Mouse (Mus musculus) ES-E14 (cell line): Measurements from ENCODE around the gene Gm867. TPM values are rescaled to one million over a fixed set of nuclear protein-coding genes. Genes with fewer than 3 reads are reported as not detected.

ENCODE experiments used
- DNase-seq: peaks from one replicate; pipeline ENCODE4 v3.0.0-alpha.2; 2013; ENCODE audit warnings: low read depth, low spot score
- H3K27ac ChIP-seq: 2 replicates; pipeline ENCODE4 v1.5.1; 2012; ENCODE audit warnings: low read depth, mild to moderate bottlenecking, low read length, moderate library complexity, mixed read lengths; ENCODE audit not compliant: poor library complexity, insufficient read depth, severe bottlenecking
- H3K36me3 ChIP-seq: 2 replicates; pipeline ENCODE4 v1.6.1; 2012; ENCODE audit warnings: mild to moderate bottlenecking, low read length, moderate library complexity, mixed read lengths; ENCODE audit not compliant: control insufficient read depth, poor library complexity, insufficient read depth, severe bottlenecking
- H3K4me1 ChIP-seq, 2 experiments: fragments of 150-350 bp in 1 of 2; sonication (generic) in 1 of 2; 2 replicates each; pipeline ENCODE4 v1.6.1; 2012; ENCODE audit warnings: low read length in 2 of 2, mild to moderate bottlenecking in 1 of 2, mixed read lengths in 1 of 2; ENCODE audit not compliant: control insufficient read depth in 2 of 2, insufficient read depth in 2 of 2, poor library complexity in 1 of 2
- H3K4me3 ChIP-seq, 2 experiments: fragments of 150-350 bp in 1 of 2; sonication (generic) in 1 of 2; 2 replicates each; pipeline ENCODE4 v1.5.1; 2012; ENCODE audit warnings: low read length in 2 of 2, low read depth in 1 of 2, mild to moderate bottlenecking in 1 of 2, mixed read lengths in 1 of 2; ENCODE audit not compliant: insufficient read depth in 1 of 2, poor library complexity in 1 of 2, severe bottlenecking in 1 of 2
- H3K9ac ChIP-seq: 2 replicates; pipeline ENCODE4 v1.6.1; 2012; ENCODE audit warnings: low read depth, mild to moderate bottlenecking, low read length, mixed read lengths; ENCODE audit not compliant: poor library complexity, insufficient read depth, severe bottlenecking
- H3K9me3 ChIP-seq: fragments of 150-350 bp; sonication (generic); 2 replicates; pipeline ENCODE4 v1.6.1; 2012; ENCODE audit warnings: low read depth, mild to moderate bottlenecking, low read length; ENCODE audit not compliant: control insufficient read depth, insufficient read depth
- CHD2 ChIP-seq: IDR thresholded peaks from 2 replicates; pipeline ENCODE4 v1.6.1; 2014; ENCODE audit warnings: mild to moderate bottlenecking, low read depth, low read length, inconsistent platforms
- HCFC1 ChIP-seq: IDR thresholded peaks from 2 replicates; pipeline ENCODE4 v1.6.1; 2012; ENCODE audit warnings: low read length, inconsistent platforms, borderline replicate concordance; ENCODE audit not compliant: insufficient read depth
- MAFK ChIP-seq: IDR thresholded peaks from 2 replicates; pipeline ENCODE4 v1.6.1; 2014; ENCODE audit warnings: mild to moderate bottlenecking, low read depth, low read length, inconsistent platforms; ENCODE audit not compliant: insufficient read depth
- ZC3H11A ChIP-seq: IDR thresholded peaks from 2 replicates; pipeline ENCODE4 v1.6.1; 2012; ENCODE audit warnings: low read depth, mild to moderate bottlenecking, inconsistent platforms, low read length, borderline replicate concordance
- ZNF384 ChIP-seq: IDR thresholded peaks from 2 replicates; pipeline ENCODE4 v1.6.1; 2012; ENCODE audit warnings: low read depth, low read length, inconsistent platforms
- in situ Hi-C, 2 experiments: fragments of 600-800 bp; cut with MboI; formaldehyde crosslinking; loops; one replicate each; pipeline ENCODE4 v1.15.1; 2025; ENCODE audit warnings: low sequenced_read_pairs in 2 of 2, inconsistent platforms in 1 of 2; ENCODE audit not compliant: unreplicated experiment in 2 of 2
- total RNA-seq: library from RNA; depleted of rRNA; stranded (reverse); fragments of 300-350 nt; gene quantifications from 2 replicates; pipeline ENCODE4 v1.2.3, GENCODE M21; 2012

Gene Gm867
- total RNA-seq, 1 experiment, result 1.1 TPM

GRCm38 (mm10) chr10:75906882-75907281, 33.6 kb downstream of the Gm867 start:
- no peak for TF ChIP-seq ZC3H11A
- TF ChIP-seq CHD2, result no peak
- no peak for TF ChIP-seq HCFC1
- no peak for TF ChIP-seq ZNF384
- no peak for TF ChIP-seq MAFK
- in situ Hi-C loops, result no loop called here
- no peak for DNase-seq
- H3K9me3 ChIP-seq, result no peaks in the 10 kb centered on the region
- no peak overlapping the region for H3K4me3 ChIP-seq
- H3K4me1 ChIP-seq, result no peaks in the 10 kb centered on the region
- H3K27ac ChIP-seq, result no peak overlapping the region
- no peak overlapping the region for H3K9ac ChIP-seq
- H3K36me3 ChIP-seq, result peaks cover 67% of the 10 kb centered on the region

- H3K4me3 ChIP-seq, result no peak overlapping the region
- DNase-seq, result no peak
- H3K9me3 ChIP-seq, result no peaks in the 10 kb centered on the region
- H3K4me1 ChIP-seq, result no peaks in the 10 kb centered on the region
- no peak overlapping the region for H3K27ac ChIP-seq
- TF ChIP-seq HCFC1 (no peak), ZC3H11A (no peak), CHD2 (no peak), ZNF384 (no peak), MAFK (no peak)
- in situ Hi-C loops, result no loop called here
- peaks cover 54% of the 10 kb centered on the region for H3K36me3 ChIP-seq
- H3K9ac ChIP-seq, result no peak overlapping the region
Measured at GRCm38 (mm10) chr10:75904391-75904790, 36.1 kb downstream of the Gm867 start.

GRCm38 (mm10) chr10:75898846-75899245, 41.6 kb downstream of the Gm867 start:
- TF ChIP-seq CHD2 (no peak), MAFK (no peak), HCFC1 (no peak), ZNF384 (no peak), ZC3H11A (no peak)
- no peak overlapping the region for H3K27ac ChIP-seq
- in situ Hi-C loops, result no loop called here
- no peak overlapping the region for H3K4me3 ChIP-seq
- H3K4me1 ChIP-seq, result peaks cover 0 to 7% of the 10 kb centered on the region in 2 experiments; a peak in 2 of 4 replicates
- H3K36me3 ChIP-seq, result peaks cover 59% of the 10 kb centered on the region
- DNase-seq, result no peak
- H3K9ac ChIP-seq, result no peak overlapping the region
- H3K9me3 ChIP-seq, result no peaks in the 10 kb centered on the region

- H3K36me3 ChIP-seq, result peaks cover 52% of the 10 kb centered on the region
- no peak overlapping the region for H3K4me3 ChIP-seq
- no peak overlapping the region for H3K9ac ChIP-seq
- no peak for TF ChIP-seq ZC3H11A
- no peak for TF ChIP-seq MAFK
- no peak for TF ChIP-seq ZNF384
- TF ChIP-seq CHD2, result no peak
- no peak for TF ChIP-seq HCFC1
- H3K27ac ChIP-seq, result no peak overlapping the region
- peaks cover 0 to 7% of the 10 kb centered on the region in 2 experiments; a peak in 2 of 4 replicates for H3K4me1 ChIP-seq
- in situ Hi-C loops, result no loop called here
- no peak for DNase-seq
- H3K9me3 ChIP-seq, result no peaks in the 10 kb centered on the region
Measured at GRCm38 (mm10) chr10:75898039-75898564, 42.4 kb downstream of the Gm867 start.

GRCm38 (mm10) chr10:75897373-75897772, 43.1 kb downstream of the Gm867 start:
- H3K4me1 ChIP-seq, result peaks cover 0 to 9% of the 10 kb centered on the region in 2 experiments; a peak in 3 of 4 replicates
- H3K9ac ChIP-seq, result no peak overlapping the region
- TF ChIP-seq ZC3H11A (peak; percentile 64), HCFC1 (no peak)
- H3K9me3 ChIP-seq, result no peaks in the 10 kb centered on the region
- H3K4me3 ChIP-seq, result no peak overlapping the region
- DNase-seq, result peak; percentile 71
- H3K36me3 ChIP-seq, result peaks cover 46% of the 10 kb centered on the region
- no peak overlapping the region for H3K27ac ChIP-seq
- in situ Hi-C loops, result no loop called here
